Mouse (Mus musculus) MEL (cell line): ENCODE data around the gene Gm10401.

Experiments
- MAZ ChIP-seq: IDR thresholded peaks from 2 replicates; pipeline ENCODE4 v1.6.1; 2012; ENCODE audit warnings: low read depth, mild to moderate bottlenecking, inconsistent platforms, low read length, improper control_type of control experiment
- USF2 ChIP-seq, 2 experiments: IDR thresholded peaks; 2 replicates each; pipeline ENCODE4 v1.6.1; 2011 to 2012; ENCODE audit warnings: improper control_type of control experiment in 2 of 2, low read length in 2 of 2, borderline replicate concordance in 1 of 2, inconsistent platforms in 1 of 2, low read depth in 1 of 2, mild to moderate bottlenecking in 1 of 2; ENCODE audit not compliant: insufficient read depth in 1 of 2

- TF ChIP-seq USF2 (IDR thresholded peaks at IDR 0.05; ENCODE audit: borderline replicate concordance in 1 of 2, insufficient read depth in 1 of 2, low read depth in 1 of 2, low read length in 2 of 2): no peak
- TF ChIP-seq MAZ: no peak
These were observed 37.9 kb downstream of the Gm10401 start for GRCm38 (mm10) chr5:115060067-115060695.
